Mouse (Mus musculus) stomach, postnatal 0 days (tissue): Measurements from ENCODE around the gene Ift122.

ENCODE experiments used
- CTCF ChIP-seq: IDR thresholded peaks from 2 replicates; pipeline ENCODE4 v1.5.1; 2016; ENCODE audit warnings: antibody characterized with exemption, low read depth, mild to moderate bottlenecking, moderate library complexity
- EP300 ChIP-seq: optimal IDR thresholded peaks from 2 replicates; pipeline ENCODE3; 2016; ENCODE audit warnings: antibody characterized with exemption

DNA sequence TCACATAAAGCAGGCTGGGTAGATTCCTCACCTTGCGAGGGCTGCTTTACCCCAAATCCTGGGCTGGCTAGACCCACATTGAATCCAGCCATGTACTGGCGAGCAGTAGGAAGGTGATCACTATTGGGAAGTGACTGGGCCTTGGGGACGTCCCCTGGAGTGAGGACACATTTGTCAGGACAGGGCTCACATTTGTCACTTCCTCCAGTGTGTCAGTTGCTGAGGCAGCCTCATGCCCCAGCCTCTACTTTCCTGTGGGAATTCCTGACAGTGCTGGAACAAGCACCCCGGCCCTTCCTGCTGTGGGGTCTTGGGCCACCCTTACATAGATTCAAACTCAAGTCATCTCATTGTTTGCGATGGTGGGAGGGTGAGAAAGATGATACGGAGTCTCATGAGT is 58.5 kb downstream of the Ift122 start:
- TF ChIP-seq EP300 (no peak), CTCF (no peak)
